Mouse (Mus musculus) embryonic fibroblast, embryonic 13.5 days (primary cell): Measurements from ENCODE around the gene Unc13d.
"Not testable (repeated sequence)": the region's sequence is repeated elsewhere in the genome, so short reads cannot be mapped to it uniquely, and the experiment has no call there.

ENCODE experiments used
- CTCF ChIP-seq: IDR thresholded peaks from 2 replicates; pipeline ENCODE4 v1.5.1; 2011; ENCODE audit warnings: mild to moderate bottlenecking, control low read depth, low read length, moderate library complexity, borderline replicate concordance; ENCODE audit not compliant: insufficient read depth
- POLR2A ChIP-seq: IDR thresholded peaks from 2 replicates; pipeline ENCODE4 v1.6.1; 2011; ENCODE audit warnings: low read depth, mild to moderate bottlenecking, control low read depth, low read length, moderate library complexity

- TF ChIP-seq CTCF, POLR2A: not testable (repeated sequence)
Measured at GRCm38 (mm10) chr11:116121731-116122245, 44.0 kb upstream of the Unc13d start.
